Comparison of ENCODE assay signal across 8 mouse cellular contexts in genomic region chr10:67075931-67076878, GRCm38 (mm10). TPM values are rescaled to one million over a fixed set of nuclear protein-coding genes. Genes with fewer than 3 reads are reported as not detected.
DNase-seq lines count a peak whose midpoint lies in the region; ATAC-seq and TF ChIP-seq lines count a peak whose summit lies in the region.

No protein-coding gene starts in this region.

- no peak overlapping the region for H3K27ac ChIP-seq in kidney, adult 2 months (ENCODE audit: insufficient read depth, low read depth, low read length)
- H3K27ac ChIP-seq in liver, embryonic 11.5 days (ENCODE audit: low read depth, low read length), result no peak overlapping the region

- H3K4me1 ChIP-seq in kidney, adult 2 months (ENCODE audit: control insufficient read depth, insufficient read depth, low read length), result peaks cover 12% of the 10 kb centered on the region; the same call in 1 of the 2 replicates
- H3K4me1 ChIP-seq in liver, embryonic 11.5 days (replicated peaks; ENCODE audit: control insufficient read depth, insufficient read depth, low read length), result peaks cover 8% of the 10 kb centered on the region

- no peaks in the 10 kb centered on the region for H3K27me3 ChIP-seq in kidney, adult 2 months (replicated peaks; ENCODE audit: control insufficient read depth, insufficient read depth, low read length)
- H3K27me3 ChIP-seq in liver, embryonic 11.5 days (replicated peaks; ENCODE audit: control insufficient read depth, insufficient read depth, low read length), result no peaks in the 10 kb centered on the region

- H3K36me3 ChIP-seq in kidney, adult 2 months (ENCODE audit: control insufficient read depth, insufficient read depth, low read length), result no peaks in the 10 kb centered on the region
- H3K36me3 ChIP-seq in liver, embryonic 11.5 days (ENCODE audit: control insufficient read depth, insufficient read depth, low read length), result no peaks in the 10 kb centered on the region

- intact Hi-C loops in left cerebral cortex, postnatal 4 days (cut with DNase I), result no loop called here

- TF ChIP-seq POLR2A in kidney, adult 2 months (IDR thresholded peaks at IDR 0.05; ENCODE audit: low read depth, low read length), result no peak

- peak; percentile 22 for DNase-seq in gastrocnemius, postnatal 25 days
- no peak for DNase-seq in gastrocnemius, adult 8-10 months (ENCODE audit: low spot score in 2 of 2)
- DNase-seq in cerebellum, adult 18-20 months, result peak; percentile 86 to 89
- DNase-seq in kidney, adult 2 months, result peak; percentile 65
- DNase-seq in left cerebral cortex, postnatal 4 days, result peak; percentile 72
- no peak for DNase-seq in liver, embryonic 11.5 days (ENCODE audit: low spot score)
- no peak for DNase-seq in lung, postnatal 14 days
- no peak for DNase-seq in lung, postnatal 25 days (ENCODE audit: low spot score)

- 52% methylated on average over 21 of the region's 21 CpGs for WGBS in kidney, adult 2 months
- 79% methylated on average over 21 of the region's 21 CpGs for WGBS in liver, embryonic 11.5 days

- TF ChIP-seq CTCF in kidney, adult 2 months (conservative IDR thresholded peaks at IDR 0.05; ENCODE audit: insufficient read depth, insufficient read length, low read depth, low read length), result no peak

- no peak overlapping the region for H3K4me2 ChIP-seq in liver, embryonic 11.5 days

- no peak for ATAC-seq in liver, embryonic 11.5 days (replicated peaks; ENCODE audit: low FRiP score)

- H3K9ac ChIP-seq in liver, embryonic 11.5 days (ENCODE audit: low read depth, low read length), result no peak overlapping the region

- H3K4me3 ChIP-seq in kidney, adult 2 months (ENCODE audit: insufficient read depth, low read depth, low read length), result no peak overlapping the region
- no peak overlapping the region for H3K4me3 ChIP-seq in liver, embryonic 11.5 days (ENCODE audit: low read depth, low read length)

- H3K9me3 ChIP-seq in liver, embryonic 11.5 days (ENCODE audit: control insufficient read depth, low read length), result no peaks in the 10 kb centered on the region

RNA-seq across cellular contexts. Expression of gene Jmjd1c, which starts 19.7 kb away (rescaled TPM):
- total RNA-seq in gastrocnemius, postnatal 25 days (2021), result 10 to 100 TPM; 18.1 to 23.6 TPM
- total RNA-seq in gastrocnemius, adult 8-10 months (2022), result 10 to 100 TPM; 22.0 to 26.9 (median 22.7) TPM
- 9.4 and 10.0 TPM in 2 replicates for polyA plus RNA-seq in kidney, adult 2 months (2012; rRNA removed)
- 100 to 1,000 TPM; 135 to 143 TPM for total RNA-seq in left cerebral cortex, postnatal 4 days (2021)
- 26.0 and 31.6 TPM in 2 replicates for polyA plus RNA-seq in liver, embryonic 11.5 days (2014; fragmentation: Nextera tagmentation; extraction: Ambion mirVana)

RNA-seq across cellular contexts. Expression of gene Reep3, which starts 20.5 kb away (rescaled TPM):
- total RNA-seq in gastrocnemius, postnatal 25 days (2021), result 10 to 100 TPM; 10.3 to 12.6 TPM
- total RNA-seq in gastrocnemius, adult 8-10 months (2022), result 1 to 10 TPM; 7.6 to 9.3 (median 9.0) TPM
- 22.2 and 26.0 TPM in 2 replicates for polyA plus RNA-seq in kidney, adult 2 months (2012; rRNA removed)
- total RNA-seq in left cerebral cortex, postnatal 4 days (2021), result 10 to 100 TPM; 24.4 to 27.9 TPM
- polyA plus RNA-seq in liver, embryonic 11.5 days (2014; fragmentation: Nextera tagmentation; extraction: Ambion mirVana), result 11.5 and 12.4 TPM in 2 replicates

Comparison
In these comparisons a context has a peak if more than half of its experiments do, and no peak if none do; other contexts are left out.
1. DNase-seq: peak in gastrocnemius, postnatal 25 days (single experiment), cerebellum, adult 18-20 months (2 of 2), kidney, adult 2 months (single experiment) and left cerebral cortex, postnatal 4 days (single experiment); none in gastrocnemius, adult 8-10 months (0 of 2), liver, embryonic 11.5 days (single experiment), lung, postnatal 14 days (single experiment) and lung, postnatal 25 days (single experiment).
2. RNA of gene Jmjd1c, which starts 19.7 kb away (total RNA-seq): 135 to 143 TPM in left cerebral cortex, postnatal 4 days; 18.1 to 23.6 TPM in gastrocnemius, postnatal 25 days and 22.0 to 26.9 TPM in gastrocnemius, adult 8-10 months; every median in the first group is over 4 times any median in the second.